ENCODE assay signal across 26 mouse cellular contexts in the genomic region with DNA sequence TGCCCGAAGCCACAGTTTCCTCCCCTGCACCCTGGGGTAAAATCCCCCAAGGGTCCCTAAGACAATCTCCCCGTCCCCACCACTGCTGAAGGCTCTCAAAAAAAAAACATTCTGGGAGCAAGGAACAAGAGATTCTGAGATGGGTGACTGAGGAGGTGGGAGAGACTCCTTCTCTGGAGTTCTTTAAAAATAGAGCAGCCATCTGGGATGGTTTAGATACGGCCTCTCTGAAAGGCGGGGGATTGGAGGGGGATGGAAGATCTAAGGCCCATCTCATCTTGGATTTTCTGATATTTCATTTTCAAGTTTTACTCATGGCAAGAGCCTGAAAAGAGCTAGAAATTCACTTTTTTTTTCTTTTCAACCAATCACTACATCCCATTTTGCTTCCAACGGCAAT.
DNase-seq lines count a peak whose midpoint lies in the region; ATAC-seq and TF ChIP-seq lines count a peak whose summit lies in the region.
"Had no signal": no experiment of that assay in that cellular context is flagged by ENCODE, and none has a peak within 500 bp of the region (broad histone marks: within the 10 kb centered on the region; RNA-seq: fewer than 3 reads in every experiment).

No protein-coding gene starts in this region.

- no peak overlapping the region for H3K9ac ChIP-seq in forebrain, postnatal 0 days
- no peak overlapping the region for H3K9ac ChIP-seq in forebrain, embryonic 12.5 days
- H3K9ac ChIP-seq: hindbrain, embryonic 12.5 days; limb, embryonic 13.5 days; midbrain, embryonic 12.5 days; neural tube, embryonic 12.5 days had no signal

- no peak for TF ChIP-seq CTCF in forebrain, postnatal 0 days (IDR thresholded peaks at IDR 0.05; ENCODE audit: low read depth)
- no peak for TF ChIP-seq CTCF in left cerebral cortex, adult 2 months (IDR thresholded peaks at IDR 0.05)

- WGBS in forebrain, postnatal 0 days, result 77% methylated on average over 5 of the region's 5 CpGs
- 89% methylated on average over 5 of the region's 5 CpGs for WGBS in forebrain, embryonic 12.5 days

- H3K36me3 ChIP-seq in forebrain, postnatal 0 days (ENCODE audit: insufficient read depth), result no peaks in the 10 kb centered on the region
- H3K36me3 ChIP-seq in forebrain, embryonic 12.5 days (replicated peaks), result no peaks in the 10 kb centered on the region
- H3K36me3 ChIP-seq: G1E; hindbrain, embryonic 12.5 days; limb, embryonic 13.5 days; midbrain, embryonic 12.5 days; neural tube, embryonic 12.5 days had no signal

- H3K27ac ChIP-seq in forebrain, postnatal 0 days (ENCODE audit: low read depth, low read length), result peak overlapping the region; percentile 50
- no peak overlapping the region for H3K27ac ChIP-seq in forebrain, embryonic 12.5 days
- H3K27ac ChIP-seq in left cerebral cortex, adult 2 months, result peak overlapping the region; percentile 76
- H3K27ac ChIP-seq: hindbrain, embryonic 12.5 days; limb, embryonic 13.5 days; midbrain, embryonic 12.5 days; neural tube, embryonic 12.5 days had no signal

- no peaks in the 10 kb centered on the region for H3K27me3 ChIP-seq in forebrain, postnatal 0 days (ENCODE audit: insufficient read depth, low read length)
- H3K27me3 ChIP-seq in forebrain, embryonic 12.5 days, result no peaks in the 10 kb centered on the region
- H3K27me3 ChIP-seq: hindbrain, embryonic 12.5 days; limb, embryonic 13.5 days; midbrain, embryonic 12.5 days; neural tube, embryonic 12.5 days had no signal

- no peak for DNase-seq in forebrain, postnatal 0 days
- no peak for DNase-seq in left cerebral cortex, adult 2 months (ENCODE audit: extremely low spot score in 1 of 2, low spot score in 2 of 2)
- DNase-seq in left cerebral cortex, postnatal 10 days (ENCODE audit: extremely low spot score in 1 of 2, low spot score in 2 of 2), result no peak
- DNase-seq in right cerebral cortex, postnatal 10 days (ENCODE audit: low spot score in 2 of 2), result peak; percentile 58 to 80
- DNase-seq in right cerebral cortex, postnatal 25 days, result no peak
- DNase-seq in embryo, embryonic 9.5 days (ENCODE audit: extremely low spot score), result no peak
- DNase-seq: adrenal gland, adult 8-10 months; cerebellum, adult 11 months; cerebellum, adult 9-10 months; embryo, embryonic 11 days; gastrocnemius, postnatal 14 days; heart, postnatal 36 days; kidney, adult 9 months; kidney, postnatal 10 days; thymus, postnatal 4 days had no signal

- ATAC-seq in forebrain, postnatal 0 days, result no peak
- ATAC-seq in forebrain, embryonic 12.5 days (ENCODE audit: low FRiP score), result no peak
- ATAC-seq: forebrain, embryonic 14.5 days had no signal

- no peak overlapping the region for H3K4me2 ChIP-seq in forebrain, postnatal 0 days (ENCODE audit: low read depth)
- no peak overlapping the region for H3K4me2 ChIP-seq in forebrain, embryonic 12.5 days
- H3K4me2 ChIP-seq: heart, embryonic 11.5 days; hindbrain, embryonic 12.5 days; limb, embryonic 13.5 days; liver, embryonic 11.5 days; midbrain, embryonic 12.5 days; neural tube, embryonic 12.5 days had no signal

- H3K4me3 ChIP-seq in forebrain, postnatal 0 days (ENCODE audit: low read depth, low read length), result no peak overlapping the region
- H3K4me3 ChIP-seq in forebrain, embryonic 12.5 days (replicated peaks), result no peak overlapping the region
- no peak overlapping the region for H3K4me3 ChIP-seq in left cerebral cortex, adult 2 months
- H3K4me3 ChIP-seq: hindbrain, embryonic 12.5 days; limb, embryonic 13.5 days; megakaryocyte, embryonic 14.5 days; midbrain, embryonic 12.5 days; myocyte; neural tube, embryonic 12.5 days had no signal

- peaks cover 25% of the 10 kb centered on the region for H3K4me1 ChIP-seq in forebrain, postnatal 0 days (ENCODE audit: insufficient read depth)
- H3K4me1 ChIP-seq in forebrain, embryonic 12.5 days, result peaks cover 55% of the 10 kb centered on the region

- no peaks in the 10 kb centered on the region for H3K9me3 ChIP-seq in forebrain, postnatal 0 days (ENCODE audit: low read length)
- no peaks in the 10 kb centered on the region for H3K9me3 ChIP-seq in forebrain, embryonic 12.5 days
- H3K9me3 ChIP-seq: G1E; hindbrain, embryonic 12.5 days; limb, embryonic 13.5 days; megakaryocyte, embryonic 14.5 days; midbrain, embryonic 12.5 days; neural tube, embryonic 12.5 days had no signal

- intact Hi-C loops in left cerebral cortex, adult 2 months (cut with DNase I), result loop anchor here (5.0 to 10.0 kb wide), 5 partner anchors 98 to 312 kb away; no protein-coding TSS in a partner anchor
- intact Hi-C loops in left cerebral cortex, postnatal 10 days (cut with DNase I), result loop anchor here (10.0 kb wide), 2 partner anchors 119 to 219 kb away; a partner anchor contains a TSS

Comparison
In these comparisons a context has a peak if more than half of its experiments do, and no peak if none do; other contexts are left out.
1. DNase-seq: peak in right cerebral cortex, postnatal 10 days (2 of 2); none in forebrain, postnatal 0 days (single experiment), left cerebral cortex, adult 2 months (0 of 2), left cerebral cortex, postnatal 10 days (0 of 2), right cerebral cortex, postnatal 25 days (single experiment) and embryo, embryonic 9.5 days (single experiment).